Mouse (Mus musculus) liver, adult 2 months (tissue): ENCODE measurements around the gene Ggnbp2.

Experiments used
- CTCF ChIP-seq: fragments of 200-500 bp; IDR thresholded peaks from 2 replicates; pipeline ENCODE4 v1.5.1; 2011; ENCODE audit warnings: low read depth, low read length, control low read depth
- POLR2A ChIP-seq: fragments of 200-500 bp; IDR thresholded peaks from 2 replicates; pipeline ENCODE4 v1.6.1; 2011; ENCODE audit warnings: low read length, control low read depth; ENCODE audit not compliant: insufficient read depth; ENCODE audit errors: extremely low read depth

GRCm38 (mm10) chr11:84885238-84885637 is 14.6 kb upstream of the Ggnbp2 start:
- TF ChIP-seq CTCF (no peak), POLR2A (no peak)
